Mouse (Mus musculus) heart, embryonic 16.5 days (tissue): Measurements from ENCODE around the gene Vamp5. TPM values are rescaled to one million over a fixed set of nuclear protein-coding genes. Genes with fewer than 3 reads are reported as not detected.

Experiments
- ATAC-seq: fragments of 200-750 bp; cut with Nextera tagmentation; replicated peaks from 2 replicates; pipeline ENCODE4 v1.8.0; 2017; ENCODE audit warnings: moderate number of reproducible peaks; ENCODE audit not compliant: insufficient read depth, low FRiP score; ENCODE audit errors: extremely low read depth
- H3K27ac ChIP-seq: fragments of 300-500 bp; sonication (generic); 2 replicates; pipeline ENCODE4 v1.5.1; 2014; ENCODE audit warnings: mild to moderate bottlenecking, low read length, control low read depth, moderate library complexity
- H3K27me3 ChIP-seq: fragments of 300-500 bp; sonication (generic); 2 replicates; pipeline ENCODE4 v1.6.1; 2014; ENCODE audit warnings: low read length, mixed read lengths; ENCODE audit not compliant: control insufficient read depth, insufficient read depth
- H3K36me3 ChIP-seq: fragments of 300-500 bp; sonication (generic); 2 replicates; pipeline ENCODE4 v1.6.1; 2014; ENCODE audit not compliant: control insufficient read depth, insufficient read depth
- H3K4me1 ChIP-seq: fragments of 300-500 bp; sonication (generic); 2 replicates; pipeline ENCODE4 v1.6.1; 2014; ENCODE audit warnings: low read length, mixed read lengths; ENCODE audit not compliant: control insufficient read depth, insufficient read depth
- H3K4me2 ChIP-seq: fragments of 300-500 bp; sonication (generic); 2 replicates; pipeline ENCODE4 v1.6.1; 2014; ENCODE audit warnings: low read depth, mild to moderate bottlenecking, control low read depth, low read length
- H3K4me3 ChIP-seq: fragments of 300-500 bp; sonication (generic); 2 replicates; pipeline ENCODE4 v1.5.1; 2014; ENCODE audit warnings: mild to moderate bottlenecking, control low read depth, low read length
- H3K9ac ChIP-seq: fragments of 300-500 bp; sonication (generic); 2 replicates; pipeline ENCODE4 v1.6.1; 2014; ENCODE audit warnings: low read length, control low read depth
- H3K9me3 ChIP-seq: fragments of 300-500 bp; sonication (generic); replicated peaks from 2 replicates; pipeline ENCODE4 v1.6.1; 2016; ENCODE audit warnings: low read length; ENCODE audit not compliant: control insufficient read depth
- WGBS: fragments of 180-500 bp; shearing (Covaris S2); extraction: QIAGEN DNeasy Blood & Tissue Kit; methylation state at CpG from one replicate; pipeline ENCODE4 v1.1.7; 2014; 5-methylcytosine and 5-hydroxymethylcytosine counted together
- polyA plus RNA-seq: library from polyadenylated mRNA; unstranded; fragments of >200 nt; fragmentation: Nextera tagmentation; extraction: Ambion mirVana; gene quantifications from 2 replicates; pipeline ENCODE4 v1.2.1, GENCODE M21; 2015

The Vamp5 gene
- polyA plus RNA-seq, 1 experiment from 2014 or later = 40.1 TPM

DNA sequence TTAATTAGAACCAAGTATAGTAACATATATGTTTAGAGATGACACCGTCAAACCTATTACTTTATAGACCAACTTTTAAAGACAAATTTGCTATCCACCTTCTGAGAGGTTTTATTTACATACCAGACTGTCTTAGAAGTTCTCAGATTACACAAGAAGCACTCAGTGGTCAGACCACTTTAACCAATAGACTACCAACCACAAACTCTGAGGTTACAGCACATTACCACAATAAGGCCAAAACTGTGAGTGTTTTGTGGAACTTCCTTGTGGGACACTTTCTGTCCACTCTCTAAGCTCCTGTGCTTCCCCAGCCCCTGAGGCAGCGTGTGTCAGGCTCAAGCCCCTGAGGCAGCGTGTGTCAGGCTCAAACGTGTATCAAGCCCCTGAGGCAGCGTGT, 51.2 kb downstream of the Vamp5 start:
- peaks cover 42% of the 10 kb centered on the region for H3K36me3 ChIP-seq
- H3K4me3 ChIP-seq = no peak overlapping the region
- no peak overlapping the region for H3K9ac ChIP-seq
- no peak overlapping the region for H3K27ac ChIP-seq
- H3K9me3 ChIP-seq = no peaks in the 10 kb centered on the region
- ATAC-seq = no peak
- H3K27me3 ChIP-seq = no peaks in the 10 kb centered on the region
- no peak overlapping the region for H3K4me2 ChIP-seq
- H3K4me1 ChIP-seq = peaks cover 7% of the 10 kb centered on the region; the same call in 1 of the 2 replicates
- 90% methylated on average over 5 of the region's 5 CpGs for WGBS

GRCm38 (mm10) chr6:72326274-72326673, 54.0 kb downstream of the Vamp5 start:
- Histone ChIP-seq H3K4me1 (no peaks in the 10 kb centered on the region), H3K36me3 (peaks cover 57% of the 10 kb centered on the region), H3K9me3 (no peaks in the 10 kb centered on the region), H3K9ac (no peak overlapping the region), H3K4me3 (no peak overlapping the region), H3K4me2 (no peak overlapping the region), H3K27ac (no peak overlapping the region), H3K27me3 (no peaks in the 10 kb centered on the region)
- ATAC-seq = no peak
- 66% methylated on average over 6 of the region's 6 CpGs for WGBS

DNA sequence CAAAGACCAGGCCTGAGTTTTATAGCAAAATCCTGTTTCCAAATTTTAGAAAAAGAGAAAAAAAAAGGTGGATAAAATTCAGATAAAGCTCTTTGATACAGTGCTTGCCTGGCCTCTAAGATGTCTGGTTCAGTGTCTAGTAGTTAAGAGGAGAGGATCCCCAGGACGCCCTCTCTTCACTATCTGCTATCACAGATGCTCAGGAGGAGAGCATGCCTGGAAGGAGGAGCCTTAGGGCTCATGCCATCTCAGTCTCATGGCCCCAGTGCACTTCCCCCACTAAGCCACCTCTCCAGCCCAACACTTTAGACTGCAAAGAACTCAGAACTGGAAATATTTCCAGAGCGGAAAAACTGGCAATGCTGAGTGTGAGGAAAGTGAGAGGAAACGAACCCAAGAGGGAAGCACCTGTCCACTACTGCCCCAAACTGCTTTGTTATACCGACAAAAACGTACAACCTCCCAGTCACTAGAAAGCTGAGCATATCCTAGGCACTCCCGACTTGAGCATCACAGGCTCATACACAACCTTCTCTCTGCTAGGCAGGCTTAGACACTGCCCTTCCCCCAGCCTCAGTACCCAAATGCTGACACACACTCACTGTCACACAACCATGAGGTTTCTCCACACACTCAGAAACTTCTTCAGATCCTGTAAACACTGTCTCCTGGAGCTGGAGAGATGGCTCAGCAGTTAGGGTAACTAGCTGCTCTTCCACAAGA, 56.3 kb downstream of the Vamp5 start:
- Histone ChIP-seq H3K27me3 (no peaks in the 10 kb centered on the region), H3K9me3 (no peaks in the 10 kb centered on the region), H3K4me2 (no peak overlapping the region), H3K4me3 (no peak overlapping the region), H3K4me1 (no peaks in the 10 kb centered on the region), H3K9ac (no peak overlapping the region), H3K36me3 (peaks cover 69% of the 10 kb centered on the region), H3K27ac (no peak overlapping the region)
- ATAC-seq = no peak
- 81% methylated on average over 6 of the region's 6 CpGs for WGBS

- Histone ChIP-seq H3K4me1 (no peaks in the 10 kb centered on the region), H3K27ac (no peak overlapping the region), H3K9me3 (no peaks in the 10 kb centered on the region), H3K36me3 (peaks cover 66% of the 10 kb centered on the region), H3K4me3 (no peak overlapping the region), H3K9ac (no peak overlapping the region), H3K4me2 (no peak overlapping the region), H3K27me3 (no peaks in the 10 kb centered on the region)
- 94% methylated on average over 3 of the region's 3 CpGs for WGBS
- no peak for ATAC-seq
These were observed 57.3 kb downstream of the Vamp5 start for GRCm38 (mm10) chr6:72322936-72323335.

DNA sequence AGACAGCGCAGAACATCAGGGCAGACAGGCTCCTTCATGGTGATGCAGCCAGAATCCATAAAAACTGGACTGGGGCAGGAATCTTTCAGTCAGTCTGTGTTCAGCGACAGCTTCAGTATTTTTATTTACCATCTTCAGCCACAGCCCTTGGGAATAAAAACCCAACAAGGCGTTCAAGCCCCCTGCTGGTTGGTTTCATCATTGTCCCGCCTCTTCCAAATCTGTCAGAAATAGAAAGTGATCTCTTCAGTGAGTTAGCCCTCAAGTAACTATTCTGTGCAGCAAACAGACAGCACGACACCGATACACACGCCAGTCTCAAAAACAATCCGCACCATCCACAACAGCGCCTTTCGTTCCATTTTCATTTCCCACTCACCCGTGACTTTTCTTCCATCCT, 61.2 kb downstream of the Vamp5 start:
- WGBS = 62% methylated on average over 11 of the region's 11 CpGs
- H3K9ac ChIP-seq = no peak overlapping the region
- ATAC-seq = 0 out of 2 replicates have a peak, but pooled peaks have one; percentile 19

More for the DNA sequence above, 61.2 kb downstream of the Vamp5 start:
- Histone ChIP-seq H3K27ac (no peak overlapping the region), H3K27me3 (no peaks in the 10 kb centered on the region), H3K36me3 (peaks cover 47% of the 10 kb centered on the region), H3K9me3 (no peaks in the 10 kb centered on the region), H3K4me3 (no peak overlapping the region), H3K4me2 (no peak overlapping the region), H3K4me1 (peaks cover 5% of the 10 kb centered on the region; the same call in 1 of the 2 replicates)

Other genes with a start within 250 kb of the Vamp5 start
- 14.5 and 17.0 TPM in 2 replicates for gene Atoh8, start 144.9 kb downstream of the Vamp5 start, polyA plus RNA-seq
- gene Sftpb, start 75.9 kb downstream of the Vamp5 start, polyA plus RNA-seq = 2.9 and 27.8 TPM in 2 replicates
- gene Usp39, start 35.3 kb downstream of the Vamp5 start, polyA plus RNA-seq = 26.3 and 27.3 TPM in 2 replicates
- gene 0610030E20Rik, start 33.2 kb downstream of the Vamp5 start, polyA plus RNA-seq = 16.0 TPM in 2 replicates
- gene Tmem150a, start 25.0 kb downstream of the Vamp5 start, polyA plus RNA-seq = 12.9 and 13.8 TPM in 2 replicates
- 92.2 and 93.6 TPM in 2 replicates for gene Rnf181, start 13.5 kb downstream of the Vamp5 start, polyA plus RNA-seq
- gene Vamp8, start 10.2 kb upstream of the Vamp5 start, polyA plus RNA-seq = 134 and 139 TPM in 2 replicates
- 28.9 and 29.5 TPM in 2 replicates for gene Ggcx, start 33.8 kb upstream of the Vamp5 start, polyA plus RNA-seq
- 305 and 318 TPM in 2 replicates for gene Mat2a, start 59.1 kb upstream of the Vamp5 start, polyA plus RNA-seq
- gene Sh2d6, start 141.2 kb upstream of the Vamp5 start, polyA plus RNA-seq = 0.16 TPM in 1 of 2 replicates, not detected in the other
- gene Capg, start 163.9 kb upstream of the Vamp5 start, polyA plus RNA-seq = 32.3 and 32.8 TPM in 2 replicates
- 13.8 and 15.2 TPM in 2 replicates for gene Elmod3, start 217.9 kb upstream of the Vamp5 start, polyA plus RNA-seq
- 25.3 and 30.5 TPM in 2 replicates for gene Retsat, start 218.0 kb upstream of the Vamp5 start, polyA plus RNA-seq
- 25.3 and 26.2 TPM in 2 replicates for gene Tgoln1, start 236.5 kb upstream of the Vamp5 start, polyA plus RNA-seq